Mouse (Mus musculus): Measurements from ENCODE around the gene Ercc2. TPM values are rescaled to one million over a fixed set of nuclear protein-coding genes. Genes with fewer than 3 reads are reported as not detected.

The Ercc2 gene
- polyA plus RNA-seq, 1 experiment from 2014 or later, result 22.6 TPM

DNA sequence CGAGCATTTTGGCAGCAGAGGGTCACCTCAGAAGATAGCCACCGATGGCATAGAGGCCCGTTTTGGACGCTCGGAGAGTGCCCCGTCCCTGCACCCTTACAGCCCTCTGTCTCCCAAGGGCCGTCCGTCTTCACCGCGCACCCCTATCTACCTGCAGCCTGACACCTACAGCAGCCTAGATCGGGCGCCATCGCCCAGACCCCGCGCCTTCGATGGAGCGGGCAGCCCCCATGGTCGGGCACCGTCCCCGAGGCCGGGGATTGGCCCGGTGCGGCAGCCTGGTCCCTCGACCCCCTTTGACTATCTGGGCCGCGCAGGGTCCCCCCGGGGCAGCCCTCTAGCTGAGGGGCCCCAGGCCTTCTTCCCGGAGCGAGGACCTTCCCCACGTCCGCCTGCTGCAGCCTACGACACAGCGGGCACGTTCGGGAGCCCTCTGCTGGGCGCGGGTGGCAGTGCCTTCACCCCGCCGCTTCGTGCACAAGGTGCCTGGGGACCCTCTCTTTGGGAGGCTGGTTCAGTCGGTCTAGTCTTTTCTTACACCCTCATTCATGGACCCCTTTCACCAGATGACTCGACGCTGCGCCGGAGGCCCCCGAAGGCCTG is 11.9 kb upstream of the Ercc2 start:
- Histone ChIP-seq H3K4me3 (ENCODE audit: low read length) (peak overlapping the region; percentile 47), H3K27me3 (replicated peaks; ENCODE audit: control insufficient read depth, insufficient read depth, low read length) (no peaks in the 10 kb centered on the region), H3K9ac (ENCODE audit: low read depth, low read length) (peak overlapping the region; percentile 71), H3K27ac (ENCODE audit: low read depth, low read length) (no peak overlapping the region), H3K4me1 (ENCODE audit: control insufficient read depth, insufficient read depth, low read depth, low read length) (peaks cover 3% of the 10 kb centered on the region), H3K36me3 (ENCODE audit: control insufficient read depth, insufficient read depth, low read length) (no peaks in the 10 kb centered on the region), H3K9me3 (ENCODE audit: control insufficient read depth, low read length) (no peaks in the 10 kb centered on the region), H3K4me2 (ENCODE audit: low read length) (peak overlapping the region; percentile 73)
- WGBS, result 13% methylated on average over 46 of the region's 46 CpGs
- peak; percentile 80 for ATAC-seq

GRCm38 (mm10) chr7:19373367-19373766 is 8.4 kb upstream of the Ercc2 start:
- no peaks in the 10 kb centered on the region for H3K27me3 ChIP-seq (replicated peaks; ENCODE audit: control insufficient read depth, insufficient read depth, low read length)
- no peak overlapping the region for H3K4me3 ChIP-seq (ENCODE audit: low read length)
- H3K4me1 ChIP-seq (ENCODE audit: control insufficient read depth, insufficient read depth, low read depth, low read length), result peaks cover 3% of the 10 kb centered on the region
- H3K36me3 ChIP-seq (ENCODE audit: control insufficient read depth, insufficient read depth, low read length), result no peaks in the 10 kb centered on the region
- ATAC-seq, result no peak
- no peak overlapping the region for H3K9ac ChIP-seq (ENCODE audit: low read depth, low read length)
- no peaks in the 10 kb centered on the region for H3K9me3 ChIP-seq (ENCODE audit: control insufficient read depth, low read length)
- no peak overlapping the region for H3K27ac ChIP-seq (ENCODE audit: low read depth, low read length)
- WGBS, result 84% methylated on average over 2 of the region's 2 CpGs
- H3K4me2 ChIP-seq (ENCODE audit: low read length), result no peak overlapping the region

- no peaks in the 10 kb centered on the region for H3K27me3 ChIP-seq (replicated peaks; ENCODE audit: control insufficient read depth, insufficient read depth, low read length)
- no peak for ATAC-seq
- no peak overlapping the region for H3K9ac ChIP-seq (ENCODE audit: low read depth, low read length)
- 76% methylated on average over 18 of the region's 18 CpGs for WGBS
- H3K4me1 ChIP-seq (ENCODE audit: control insufficient read depth, insufficient read depth, low read depth, low read length), result no peaks in the 10 kb centered on the region
- no peak overlapping the region for H3K27ac ChIP-seq (ENCODE audit: low read depth, low read length)
- no peak overlapping the region for H3K4me3 ChIP-seq (ENCODE audit: low read length)
- no peaks in the 10 kb centered on the region for H3K9me3 ChIP-seq (ENCODE audit: control insufficient read depth, low read length)
- no peaks in the 10 kb centered on the region for H3K36me3 ChIP-seq (ENCODE audit: control insufficient read depth, insufficient read depth, low read length)
- no peak overlapping the region for H3K4me2 ChIP-seq (ENCODE audit: low read length)
These were observed 6.4 kb upstream of the Ercc2 start for GRCm38 (mm10) chr7:19375368-19375767.

DNA sequence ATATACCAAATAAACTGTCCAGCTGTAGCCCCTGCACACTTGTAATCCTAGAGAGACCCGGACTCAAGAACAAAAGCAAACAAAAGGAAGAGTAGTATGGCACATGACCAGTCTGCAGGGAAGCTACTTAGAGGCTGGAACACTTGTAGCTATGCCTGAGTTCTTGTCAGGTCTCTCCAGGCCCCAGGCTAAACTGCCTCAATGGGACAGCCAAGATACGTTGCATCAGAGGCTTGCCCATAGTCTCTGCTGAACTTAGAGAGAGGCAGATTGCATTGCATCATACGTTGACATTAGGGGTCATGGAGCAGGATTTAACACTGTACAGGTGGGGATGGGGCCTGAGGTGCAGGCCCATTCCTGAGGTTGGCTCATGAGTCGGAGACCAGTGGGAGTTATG is 5.8 kb upstream of the Ercc2 start:
- H3K27me3 ChIP-seq (replicated peaks; ENCODE audit: control insufficient read depth, insufficient read depth, low read length), result no peaks in the 10 kb centered on the region
- no peak overlapping the region for H3K27ac ChIP-seq (ENCODE audit: low read depth, low read length)
- 91% methylated on average over 4 of the region's 4 CpGs for WGBS
- H3K36me3 ChIP-seq (ENCODE audit: control insufficient read depth, insufficient read depth, low read length), result no peaks in the 10 kb centered on the region
- H3K9me3 ChIP-seq (ENCODE audit: control insufficient read depth, low read length), result no peaks in the 10 kb centered on the region
- H3K4me1 ChIP-seq (ENCODE audit: control insufficient read depth, insufficient read depth, low read depth, low read length), result no peaks in the 10 kb centered on the region
- no peak overlapping the region for H3K4me3 ChIP-seq (ENCODE audit: low read length)
- H3K9ac ChIP-seq (ENCODE audit: low read depth, low read length), result no peak overlapping the region
- no peak for ATAC-seq
- no peak overlapping the region for H3K4me2 ChIP-seq (ENCODE audit: low read length)

GRCm38 (mm10) chr7:19378049-19378448 is 3.8 kb upstream of the Ercc2 start:
- H3K4me2 ChIP-seq (ENCODE audit: low read length), result no peak overlapping the region
- WGBS, result 74% methylated on average over 8 of the region's 8 CpGs
- no peak overlapping the region for H3K4me3 ChIP-seq (ENCODE audit: low read length)
- no peak overlapping the region for H3K27ac ChIP-seq (ENCODE audit: low read depth, low read length)
- peaks cover 7% of the 10 kb centered on the region for H3K4me1 ChIP-seq (ENCODE audit: control insufficient read depth, insufficient read depth, low read depth, low read length)
- H3K27me3 ChIP-seq (replicated peaks; ENCODE audit: control insufficient read depth, insufficient read depth, low read length), result no peaks in the 10 kb centered on the region
- no peaks in the 10 kb centered on the region for H3K9me3 ChIP-seq (ENCODE audit: control insufficient read depth, low read length)
- H3K36me3 ChIP-seq (ENCODE audit: control insufficient read depth, insufficient read depth, low read length), result no peaks in the 10 kb centered on the region
- no peak overlapping the region for H3K9ac ChIP-seq (ENCODE audit: low read depth, low read length)
- no peak for ATAC-seq

GRCm38 (mm10) chr7:19382166-19382541 is 344 bp downstream of the Ercc2 start:
- peak overlapping the region; percentile 74 for H3K27ac ChIP-seq (ENCODE audit: low read depth, low read length)
- H3K4me2 ChIP-seq (ENCODE audit: low read length), result peak overlapping the region; percentile 86
- peaks cover 19% of the 10 kb centered on the region for H3K36me3 ChIP-seq (ENCODE audit: control insufficient read depth, insufficient read depth, low read length)
- H3K9me3 ChIP-seq (ENCODE audit: control insufficient read depth, low read length), result no peaks in the 10 kb centered on the region
- peaks cover 13% of the 10 kb centered on the region for H3K4me1 ChIP-seq (ENCODE audit: control insufficient read depth, insufficient read depth, low read depth, low read length)
- H3K4me3 ChIP-seq (ENCODE audit: low read length), result peak overlapping the region; percentile 85
- WGBS, result 0% methylated on average over 27 of the region's 37 CpGs
- peak overlapping the region; percentile 79 for H3K9ac ChIP-seq (ENCODE audit: low read depth, low read length)
- no peaks in the 10 kb centered on the region for H3K27me3 ChIP-seq (replicated peaks; ENCODE audit: control insufficient read depth, insufficient read depth, low read length)
- peak; percentile 72 for ATAC-seq

- 93% methylated on average over 9 of the region's 9 CpGs for WGBS
- no peak overlapping the region for H3K4me3 ChIP-seq (ENCODE audit: low read length)
- H3K4me1 ChIP-seq (ENCODE audit: control insufficient read depth, insufficient read depth, low read depth, low read length), result peaks cover 13% of the 10 kb centered on the region
- no peak for ATAC-seq
- no peaks in the 10 kb centered on the region for H3K27me3 ChIP-seq (replicated peaks; ENCODE audit: control insufficient read depth, insufficient read depth, low read length)
- no peak overlapping the region for H3K27ac ChIP-seq (ENCODE audit: low read depth, low read length)
- H3K4me2 ChIP-seq (ENCODE audit: low read length), result peak overlapping the region; percentile 86
- H3K9ac ChIP-seq (ENCODE audit: low read depth, low read length), result no peak overlapping the region
- H3K36me3 ChIP-seq (ENCODE audit: control insufficient read depth, insufficient read depth, low read length), result peaks cover 23% of the 10 kb centered on the region
- no peaks in the 10 kb centered on the region for H3K9me3 ChIP-seq (ENCODE audit: control insufficient read depth, low read length)
These were observed 1.9 kb downstream of the Ercc2 start for GRCm38 (mm10) chr7:19383708-19384107.

DNA sequence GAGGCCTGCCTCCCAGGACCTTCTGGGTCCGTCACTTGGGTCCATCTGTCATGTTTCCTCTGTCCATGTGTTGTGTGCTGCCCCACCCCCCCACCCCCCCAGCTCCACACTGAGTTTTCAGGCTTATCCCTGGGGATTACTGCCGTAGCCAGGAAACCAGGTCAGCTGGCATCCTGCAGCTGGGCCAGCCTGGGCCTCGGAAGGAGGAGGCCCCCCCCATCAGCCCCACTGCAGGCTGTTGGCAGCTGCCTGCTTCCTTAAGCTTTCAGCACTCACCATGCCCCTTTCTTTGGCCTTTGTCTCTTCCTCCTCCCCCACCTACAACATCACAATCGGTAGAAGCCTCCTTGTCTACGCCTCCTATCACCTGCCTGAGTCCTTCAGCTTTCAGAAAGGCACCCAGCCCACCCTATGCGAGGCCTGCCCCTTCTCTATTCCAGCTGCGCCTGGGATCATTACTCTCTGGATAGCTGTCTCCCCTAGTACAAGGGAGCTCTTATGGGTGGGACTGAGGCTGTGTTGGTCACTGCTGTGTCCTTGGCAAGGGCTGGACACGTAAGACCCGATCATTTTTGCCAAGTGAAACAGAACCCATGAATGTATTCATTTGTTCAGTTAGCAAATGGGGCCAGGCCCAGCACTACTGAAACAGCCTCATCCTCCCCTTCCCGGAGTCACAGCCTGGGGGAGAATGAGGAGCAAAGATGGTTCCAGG is 7.0 kb downstream of the Ercc2 start:
- Histone ChIP-seq H3K36me3 (ENCODE audit: control insufficient read depth, insufficient read depth, low read length) (peaks cover 58% of the 10 kb centered on the region), H3K27me3 (replicated peaks; ENCODE audit: control insufficient read depth, insufficient read depth, low read length) (no peaks in the 10 kb centered on the region), H3K9ac (ENCODE audit: low read depth, low read length) (no peak overlapping the region), H3K27ac (ENCODE audit: low read depth, low read length) (peak overlapping the region; percentile 66; the same call in 1 of the 2 replicates), H3K4me3 (ENCODE audit: low read length) (no peak overlapping the region), H3K9me3 (ENCODE audit: control insufficient read depth, low read length) (no peaks in the 10 kb centered on the region), H3K4me2 (ENCODE audit: low read length) (no peak overlapping the region), H3K4me1 (ENCODE audit: control insufficient read depth, insufficient read depth, low read depth, low read length) (no peaks in the 10 kb centered on the region)
- WGBS, result 64% methylated on average over 8 of the region's 10 CpGs
- ATAC-seq, result no peak

DNA sequence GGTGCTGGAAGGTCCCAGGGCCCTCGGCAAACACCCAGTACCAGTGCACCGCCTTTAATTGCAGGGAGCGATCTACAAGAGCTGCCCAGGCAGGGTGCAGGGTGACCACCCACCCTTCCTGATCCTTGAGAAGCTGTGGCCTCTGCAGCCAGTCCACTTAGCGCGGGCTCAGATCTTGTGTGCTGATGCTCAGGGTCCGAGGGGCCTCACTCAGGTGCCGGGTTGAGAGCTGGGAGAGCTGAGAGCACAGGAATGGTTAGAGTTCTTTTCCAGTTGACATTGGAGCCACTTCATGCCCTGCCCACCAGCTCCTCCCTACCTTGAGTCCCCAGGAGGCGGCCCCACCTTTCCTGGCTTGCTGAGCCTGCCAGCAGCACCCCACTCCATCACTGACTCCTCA is 12.7 kb downstream of the Ercc2 start:
- Histone ChIP-seq H3K9ac (ENCODE audit: low read depth, low read length) (no peak overlapping the region), H3K27ac (ENCODE audit: low read depth, low read length) (no peak overlapping the region)
- ATAC-seq, result no peak

More for the DNA sequence above, 12.7 kb downstream of the Ercc2 start:
- Histone ChIP-seq H3K9me3 (ENCODE audit: control insufficient read depth, low read length) (no peaks in the 10 kb centered on the region), H3K36me3 (ENCODE audit: control insufficient read depth, insufficient read depth, low read length) (peaks cover 46% of the 10 kb centered on the region), H3K4me1 (ENCODE audit: control insufficient read depth, insufficient read depth, low read depth, low read length) (peaks cover 1% of the 10 kb centered on the region; the same call in 1 of the 2 replicates), H3K4me2 (ENCODE audit: low read length) (no peak overlapping the region), H3K4me3 (ENCODE audit: low read length) (no peak overlapping the region), H3K27me3 (replicated peaks; ENCODE audit: control insufficient read depth, insufficient read depth, low read length) (peaks cover 4% of the 10 kb centered on the region)
- WGBS, result 91% methylated on average over 8 of the region's 8 CpGs

Data from hindbrain, embryonic 16.5 days (tissue).